Mouse (Mus musculus): Measurements from ENCODE around the gene Ppp1r9a. TPM values are rescaled to one million over a fixed set of nuclear protein-coding genes. Genes with fewer than 3 reads are reported as not detected.

The Ppp1r9a gene
- total RNA-seq, 2 experiments from 2014 or later, result 1.2 to 1.4 TPM

GRCm38 (mm10) chr6:5190761-5191160 is 288.0 kb downstream of the Ppp1r9a start:
- no peak for DNase-seq (ENCODE audit: low spot score)

GRCm38 (mm10) chr6:5193693-5194092 is 291.0 kb downstream of the Ppp1r9a start, which contains the start of gene Pon1:
TSS of gene Pon1 (minus strand) at chr6:5193946.
- no peak for DNase-seq (ENCODE audit: low spot score)

DNA sequence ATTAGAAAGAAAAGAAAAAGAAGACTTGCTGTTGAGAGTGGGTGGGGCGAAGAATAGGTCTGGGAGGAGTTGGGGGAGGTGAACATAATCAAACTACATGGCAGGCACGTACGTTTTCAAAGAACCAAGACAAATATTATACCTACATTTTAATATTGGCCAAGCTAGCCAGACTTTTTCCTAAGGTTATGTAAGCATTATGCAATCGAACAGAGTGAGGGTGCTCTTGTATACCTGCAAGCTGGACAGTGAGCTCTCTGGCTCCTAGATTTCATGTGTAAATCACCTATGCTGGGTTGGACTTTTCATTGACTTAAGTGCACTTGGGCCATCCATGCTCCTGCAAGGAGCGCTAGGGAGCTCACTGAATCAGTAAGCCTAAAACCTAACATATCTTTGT is 295.9 kb downstream of the Ppp1r9a start:
- no peak for DNase-seq (ENCODE audit: low spot score)

GRCm38 (mm10) chr6:5199376-5199905 is 296.7 kb downstream of the Ppp1r9a start:
- no peak for DNase-seq (ENCODE audit: low spot score)

DNA sequence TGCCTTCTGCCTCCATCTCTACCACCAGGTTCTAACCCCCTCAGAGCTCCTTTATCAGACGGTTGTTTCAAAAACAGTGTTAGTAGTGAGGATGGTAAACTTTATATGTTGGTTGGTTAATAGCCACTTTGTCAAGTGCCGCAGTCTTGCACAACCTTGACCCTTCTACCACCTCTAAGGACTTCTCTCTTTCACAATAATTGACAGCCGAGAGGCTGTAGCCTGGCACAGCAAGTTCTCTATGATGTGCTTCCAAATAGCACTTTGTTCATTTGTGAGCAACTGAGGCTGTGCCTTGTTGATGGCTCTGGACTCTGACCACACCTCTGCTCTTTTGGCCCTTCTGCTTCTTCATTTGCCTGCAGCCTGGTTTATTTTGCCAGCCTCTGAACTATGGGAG is 297.2 kb downstream of the Ppp1r9a start:
- no peak for DNase-seq (ENCODE audit: low spot score)

DNA sequence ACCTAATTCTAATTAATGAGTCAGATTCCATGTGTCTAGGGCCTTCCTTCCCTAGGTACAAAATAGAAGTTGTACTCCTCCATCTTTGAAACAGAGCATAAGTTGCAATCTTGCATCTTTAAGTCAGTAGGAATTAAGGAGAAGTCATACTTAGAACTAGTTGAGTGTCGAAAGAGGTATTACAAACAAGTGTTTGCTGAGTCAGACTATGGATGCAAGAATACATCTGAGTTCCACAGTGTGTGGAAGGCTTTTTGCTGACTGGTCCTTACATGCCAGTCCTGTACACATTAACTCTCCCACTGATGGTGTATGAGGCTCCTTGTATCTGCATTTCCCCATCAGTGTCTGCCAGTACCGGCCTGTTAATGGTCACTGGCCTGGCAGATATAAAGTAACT is 305.1 kb downstream of the Ppp1r9a start:
- DNase-seq (ENCODE audit: low spot score), result no peak

Other genes starting within 250 kb of the Ppp1r9a start
- 10 to 100 TPM in 1 of 2 experiments, 1 to 10 TPM in 1; 7.6 to 10.5 TPM for gene Sgce, start 155.7 kb upstream of the Ppp1r9a start, total RNA-seq (2021)
- 1 to 10 TPM; 1.1 to 1.3 TPM for gene Peg10, start 155.6 kb upstream of the Ppp1r9a start, total RNA-seq (2021)

Data from gastrocnemius, adult 18-20 months (tissue).